Mouse (Mus musculus): ENCODE results near the gene Zfp622.

DNA sequence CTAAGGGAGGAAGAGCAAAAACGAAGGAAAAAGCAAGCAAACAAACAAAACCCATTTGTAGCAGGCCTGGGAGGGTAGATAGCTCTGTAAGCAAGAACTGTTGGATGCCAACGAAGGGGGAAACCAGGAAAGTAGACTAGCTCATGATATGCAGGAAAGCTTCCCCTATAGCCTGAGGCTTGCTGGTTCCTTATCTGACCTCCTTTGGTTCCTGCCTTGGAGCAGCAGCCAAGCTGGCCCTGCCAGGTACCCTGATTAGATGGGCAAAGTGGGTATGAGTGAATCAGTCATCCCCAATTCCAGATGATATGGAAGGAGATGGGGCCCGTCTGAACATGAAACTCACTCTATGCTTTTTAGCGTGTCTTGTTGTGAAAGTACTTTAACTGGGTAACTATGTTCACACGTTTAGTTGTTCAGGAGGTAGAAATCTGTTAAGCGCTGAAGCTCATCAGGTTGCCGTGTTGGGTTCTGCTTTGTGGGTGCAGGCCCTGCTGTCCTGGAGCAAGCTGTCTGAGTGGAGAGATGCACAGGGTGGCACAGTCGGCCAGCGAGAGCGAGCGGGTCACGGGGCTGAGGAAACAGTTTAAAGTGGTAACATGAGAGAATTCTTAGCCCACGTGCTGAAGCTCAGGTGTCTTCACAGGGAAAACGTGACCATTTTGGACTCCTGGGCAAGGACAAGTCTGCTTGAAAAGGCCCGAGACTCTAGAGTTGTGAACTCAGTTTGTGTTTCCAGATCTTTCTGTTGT, 40.6 kb upstream of the Zfp622 start:
- TF ChIP-seq POLR2A (IDR thresholded peaks at IDR 0.05; ENCODE audit: borderline replicate concordance, extremely low read depth, low read depth, low read length) (no peak), CTCF (IDR thresholded peaks at IDR 0.05; ENCODE audit: insufficient read depth, low read length) (no peak)
